Mouse (Mus musculus): Measurements from ENCODE around the gene Lgals2.

- no peak for TF ChIP-seq CTCF (IDR thresholded peaks at IDR 0.05; ENCODE audit: extremely low read depth, insufficient read length, insufficient replicate concordance, low read depth, low read length)
- TF ChIP-seq POLR2A (IDR thresholded peaks at IDR 0.05; ENCODE audit: low read depth, low read length): no peak
These were observed 51.8 kb downstream of the Lgals2 start for GRCm38 (mm10) chr15:78803499-78803900.
